Mouse (Mus musculus) cerebellum, adult 18-20 months (tissue): Measurements from ENCODE around the gene Ankrd40.
A peak's percentile ranks its signal among the peaks of the same experiment; 100 is the strongest.

Experiments used
- DNase-seq, 2 experiments: peaks; one replicate each; pipeline ENCODE4 v3.0.0; 2021

Gene Ankrd40

DNA sequence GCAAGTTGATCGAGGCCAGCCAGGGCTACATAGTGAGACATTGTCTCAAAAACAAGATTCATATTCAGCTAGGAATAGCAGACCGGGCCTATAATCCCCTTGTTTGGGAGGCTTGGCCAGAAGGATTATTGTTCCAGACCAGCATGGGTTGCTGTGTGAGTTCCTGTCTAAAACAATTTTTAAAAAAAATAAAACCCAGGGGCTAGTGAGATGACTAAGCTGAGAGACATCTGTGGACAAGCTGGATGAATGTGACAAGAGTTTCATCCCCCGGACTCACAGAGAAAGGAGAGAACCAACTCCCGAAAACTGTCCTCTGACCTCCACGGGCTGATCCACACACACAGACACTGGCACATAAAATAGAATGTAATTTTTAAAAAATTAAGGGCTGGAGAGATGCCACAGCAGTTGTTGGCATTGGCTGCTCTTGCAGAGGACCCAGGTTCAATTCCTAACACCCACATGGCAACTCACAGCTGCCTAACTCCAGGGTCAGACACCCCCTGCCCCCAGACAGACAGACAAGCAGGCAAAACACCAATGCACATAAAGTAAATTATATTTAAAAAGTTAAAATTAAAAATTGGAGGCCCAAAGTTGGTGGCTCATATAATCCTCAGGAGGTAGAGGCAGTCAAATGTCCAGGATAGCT, 4.4 kb upstream of the Ankrd40 start:
- no peak for DNase-seq

DNA sequence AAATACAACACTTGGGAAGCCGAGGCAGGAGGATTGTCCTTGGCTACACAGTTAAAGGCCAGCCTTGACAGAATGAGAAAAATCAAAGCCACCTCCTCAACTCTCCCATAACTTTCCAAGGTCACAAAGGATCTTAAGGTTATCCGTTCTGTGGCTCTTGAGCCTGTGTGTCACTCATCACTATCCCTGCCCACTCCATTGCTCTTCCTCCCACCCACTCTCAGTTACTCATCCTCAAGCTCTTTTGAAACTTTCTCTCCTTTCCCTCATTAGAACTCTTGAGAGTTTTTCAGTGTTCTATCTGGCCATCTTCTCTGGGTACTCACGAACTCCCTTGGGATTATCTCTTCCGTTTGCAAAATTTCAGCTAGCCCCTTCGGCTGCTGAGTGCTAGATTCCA, 3.2 kb upstream of the Ankrd40 start:
- no peak for DNase-seq

DNA sequence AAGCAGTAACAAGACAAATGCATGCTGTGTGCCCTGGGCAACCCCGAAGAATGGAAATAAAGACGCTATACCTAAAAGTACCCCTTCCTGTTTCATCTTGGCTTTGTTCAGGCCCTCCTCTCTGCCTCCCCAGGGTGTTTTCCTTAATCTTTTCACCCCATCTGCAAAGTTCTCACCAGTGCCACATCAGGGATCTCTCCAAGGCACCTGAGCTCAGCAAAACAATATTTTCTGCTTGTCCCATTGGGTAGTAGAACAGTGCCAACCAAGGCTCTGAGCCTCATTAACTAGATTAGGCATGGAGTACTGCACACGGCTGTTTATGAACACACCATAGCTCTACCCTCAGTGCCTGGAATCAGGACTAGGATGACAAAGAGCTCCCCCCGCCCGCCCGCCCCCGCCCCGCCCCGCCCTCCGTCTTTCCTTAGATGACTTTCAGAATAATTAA, 815 bp upstream of the Ankrd40 start:
- DNase-seq = peak; percentile 70 to 75

DNA sequence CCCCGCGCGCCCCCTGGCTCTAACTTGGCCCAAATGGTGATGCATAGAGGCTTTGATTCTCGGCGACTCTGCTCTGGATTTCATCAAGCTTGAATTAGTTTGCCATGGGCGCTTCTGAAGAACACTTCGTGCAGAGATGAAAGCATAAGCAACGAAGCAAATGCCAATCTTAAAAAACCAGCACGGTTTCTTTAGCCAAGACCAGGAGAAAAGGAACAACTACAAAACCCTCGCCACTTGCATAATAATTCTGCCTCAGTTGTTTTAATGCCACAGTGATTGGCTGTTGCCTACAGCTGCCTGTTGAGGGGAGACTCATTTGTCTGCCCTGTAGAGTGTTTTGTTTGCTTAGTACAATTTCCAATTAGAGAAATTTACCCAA, 834 bp downstream of the Ankrd40 start:
- peak in 1 of 2 experiments; percentile 40 for DNase-seq

DNA sequence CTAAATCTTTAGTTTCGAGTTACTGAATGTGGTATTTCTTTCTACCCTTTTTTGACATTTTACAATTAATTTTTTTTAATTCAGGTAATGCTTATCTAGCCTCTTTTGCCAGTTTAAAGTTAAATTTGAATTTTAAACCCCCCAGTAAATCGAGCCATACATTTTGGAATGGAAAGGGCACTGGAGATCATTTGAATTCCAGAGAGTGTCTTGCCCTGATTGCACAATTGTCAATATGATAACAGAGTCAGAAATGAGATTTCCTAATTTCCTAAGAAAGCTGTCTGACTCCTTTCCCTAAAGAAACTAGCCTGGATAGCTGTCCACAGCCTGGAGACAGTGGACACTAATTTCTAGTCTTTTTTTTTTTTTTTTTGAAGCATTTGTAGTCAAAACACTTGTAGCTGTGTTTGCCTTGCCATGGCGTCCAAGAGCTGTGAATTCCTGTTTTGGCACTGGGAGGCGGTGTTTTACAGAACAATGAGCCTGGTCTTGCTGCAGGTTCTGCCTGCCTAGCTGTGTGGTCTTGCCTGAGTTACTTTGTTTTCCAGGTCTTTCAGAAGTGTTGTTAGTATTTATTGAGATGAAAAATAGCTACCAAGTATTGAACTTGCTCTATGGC, 1.6 kb downstream of the Ankrd40 start:
- peak; percentile 72 to 82 for DNase-seq

DNA sequence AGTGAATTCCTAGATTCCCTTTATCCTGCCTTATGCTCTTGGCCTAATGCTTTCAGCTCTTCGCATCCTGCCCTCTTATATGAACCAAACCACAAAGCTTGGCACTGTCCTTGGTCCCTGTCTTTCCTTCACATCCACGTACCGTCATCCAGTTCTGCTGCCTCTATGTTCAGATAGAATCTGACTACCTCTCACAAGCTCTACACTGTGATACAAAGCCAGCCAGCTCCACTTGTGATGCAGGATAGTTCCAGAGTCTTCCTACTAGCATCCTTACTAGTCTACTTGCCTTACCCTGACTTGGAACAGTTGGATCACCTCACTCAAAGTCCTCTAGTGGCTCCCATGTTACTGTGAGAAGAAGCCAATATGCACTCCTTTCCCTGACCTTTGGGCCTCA, 2.4 kb downstream of the Ankrd40 start:
- DNase-seq = no peak

DNA sequence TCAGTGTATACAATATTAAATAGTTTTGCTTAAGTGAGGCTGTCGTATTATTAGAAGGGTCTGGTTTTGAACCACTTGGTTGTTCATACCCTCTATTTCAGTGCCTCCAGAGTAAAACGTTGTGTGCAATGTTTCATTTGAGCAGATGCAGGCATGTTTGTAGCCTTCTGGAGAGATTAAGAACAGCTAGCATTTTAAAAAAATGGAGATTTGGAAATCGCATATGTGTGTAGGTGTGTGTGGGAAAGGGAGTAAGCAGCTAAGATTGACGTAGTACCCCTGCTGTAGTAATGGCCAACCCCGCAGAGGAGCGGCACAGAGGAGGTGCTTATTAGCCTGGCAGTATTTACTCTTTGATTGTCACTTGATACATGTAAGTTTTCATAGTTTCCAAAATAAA, 4.9 kb downstream of the Ankrd40 start:
- no peak for DNase-seq

DNA sequence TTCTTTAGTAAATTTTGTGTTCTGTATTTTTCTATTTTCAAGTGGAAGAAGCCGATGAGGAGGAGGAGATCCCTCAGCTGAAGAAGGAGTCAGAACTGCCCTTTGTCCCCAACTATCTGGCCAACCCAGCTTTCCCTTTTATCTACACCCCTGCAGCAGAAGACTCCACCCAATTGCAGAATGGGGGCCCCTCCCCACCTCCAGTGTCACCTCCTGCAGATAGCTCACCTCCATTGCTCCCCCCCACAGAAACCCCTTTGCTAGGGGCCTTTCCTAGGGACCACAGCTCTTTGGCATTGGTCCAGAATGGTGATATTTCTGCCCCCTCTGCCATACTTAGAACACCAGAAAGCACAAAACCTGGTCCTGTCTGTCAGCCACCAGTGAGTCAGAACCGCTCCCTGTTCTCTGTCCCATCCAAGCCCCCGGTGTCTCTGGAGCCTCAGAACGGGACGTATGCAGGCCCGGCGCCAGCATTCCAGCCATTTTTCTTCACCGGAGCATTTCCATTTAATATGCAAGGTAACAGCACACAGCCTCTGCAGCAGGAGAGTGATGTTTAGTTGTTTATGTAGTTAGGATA, 6.7 kb downstream of the Ankrd40 start:
- DNase-seq = no peak

DNA sequence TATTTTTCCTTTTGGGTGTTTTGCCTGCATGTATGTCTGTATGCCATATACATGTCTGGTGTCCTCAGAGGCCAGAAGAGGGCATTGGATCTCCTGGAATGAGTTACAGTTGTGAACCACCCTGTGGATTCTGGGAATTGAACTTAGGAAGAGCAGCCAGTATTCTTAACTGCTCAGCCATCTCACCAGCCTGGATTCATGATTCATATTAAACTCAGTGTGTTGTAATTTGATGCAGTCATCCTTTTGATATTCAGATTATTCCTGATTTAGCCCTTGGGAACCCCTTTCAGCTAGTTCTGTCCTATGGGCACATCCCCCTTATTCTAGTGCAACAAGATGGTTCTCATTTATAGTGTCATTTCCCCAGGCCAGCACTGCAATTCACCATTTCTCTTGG, 8.8 kb downstream of the Ankrd40 start:
- DNase-seq = no peak

DNA sequence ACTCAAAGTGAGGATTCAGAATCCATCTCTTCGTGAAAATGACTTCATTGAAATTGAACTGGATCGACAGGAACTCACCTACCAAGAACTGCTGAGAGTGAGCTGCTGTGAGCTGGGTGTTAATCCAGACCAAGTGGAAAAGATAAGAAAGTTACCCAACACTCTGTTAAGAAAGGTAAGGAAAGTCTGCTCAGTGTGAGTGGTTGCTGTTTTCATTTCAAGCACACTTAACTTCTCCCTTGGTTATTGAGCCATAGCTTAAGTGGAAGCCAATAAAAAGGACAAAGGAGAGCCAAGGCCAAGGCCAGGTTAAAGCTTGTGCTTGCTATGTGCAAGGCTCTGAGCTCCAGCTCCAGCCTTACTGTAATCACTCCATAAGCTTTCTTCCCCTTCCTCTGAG, 10.5 kb downstream of the Ankrd40 start:
- no peak for DNase-seq

DNA sequence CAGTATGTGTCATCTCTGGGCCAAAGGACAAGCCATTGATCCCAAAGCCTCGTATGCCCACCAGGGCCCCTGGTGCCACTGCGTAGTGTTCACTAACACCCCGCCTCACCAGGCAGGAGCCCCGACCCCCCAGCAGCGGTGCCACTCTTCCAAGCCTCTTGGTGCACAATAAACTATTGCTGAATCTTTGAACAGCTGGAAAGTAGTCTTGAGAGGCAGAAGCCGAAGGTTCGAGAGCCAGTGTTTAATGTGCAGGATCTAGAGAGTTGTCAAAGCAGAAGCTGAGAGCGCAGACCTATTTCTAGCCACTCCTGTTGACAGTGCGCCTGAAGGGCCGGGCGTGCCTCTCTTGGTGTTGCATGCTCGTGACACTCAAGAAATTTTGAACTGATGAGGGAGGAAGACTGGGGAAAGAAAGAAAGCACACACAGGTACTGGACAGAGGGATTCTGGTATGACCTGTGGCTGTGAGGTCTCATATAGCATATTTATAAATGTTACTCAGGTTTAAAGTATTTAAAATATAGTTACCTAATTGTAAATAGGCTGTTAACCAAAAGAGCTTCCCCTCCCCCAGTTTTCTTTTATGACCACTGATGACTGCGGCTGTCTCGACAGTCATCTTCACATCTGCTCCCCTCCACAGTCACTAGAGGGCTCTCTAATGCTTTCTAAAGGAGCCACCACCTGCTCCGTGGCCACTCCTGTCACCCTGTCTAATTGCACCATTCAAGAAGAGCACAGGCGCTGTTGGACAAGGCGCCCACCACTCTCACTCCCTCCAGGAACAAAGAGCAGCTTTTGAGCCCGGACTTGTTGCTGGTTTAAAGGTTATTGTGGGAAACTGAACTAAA, 12.2 kb downstream of the Ankrd40 start:
- peak; percentile 68 to 75 for DNase-seq

DNA sequence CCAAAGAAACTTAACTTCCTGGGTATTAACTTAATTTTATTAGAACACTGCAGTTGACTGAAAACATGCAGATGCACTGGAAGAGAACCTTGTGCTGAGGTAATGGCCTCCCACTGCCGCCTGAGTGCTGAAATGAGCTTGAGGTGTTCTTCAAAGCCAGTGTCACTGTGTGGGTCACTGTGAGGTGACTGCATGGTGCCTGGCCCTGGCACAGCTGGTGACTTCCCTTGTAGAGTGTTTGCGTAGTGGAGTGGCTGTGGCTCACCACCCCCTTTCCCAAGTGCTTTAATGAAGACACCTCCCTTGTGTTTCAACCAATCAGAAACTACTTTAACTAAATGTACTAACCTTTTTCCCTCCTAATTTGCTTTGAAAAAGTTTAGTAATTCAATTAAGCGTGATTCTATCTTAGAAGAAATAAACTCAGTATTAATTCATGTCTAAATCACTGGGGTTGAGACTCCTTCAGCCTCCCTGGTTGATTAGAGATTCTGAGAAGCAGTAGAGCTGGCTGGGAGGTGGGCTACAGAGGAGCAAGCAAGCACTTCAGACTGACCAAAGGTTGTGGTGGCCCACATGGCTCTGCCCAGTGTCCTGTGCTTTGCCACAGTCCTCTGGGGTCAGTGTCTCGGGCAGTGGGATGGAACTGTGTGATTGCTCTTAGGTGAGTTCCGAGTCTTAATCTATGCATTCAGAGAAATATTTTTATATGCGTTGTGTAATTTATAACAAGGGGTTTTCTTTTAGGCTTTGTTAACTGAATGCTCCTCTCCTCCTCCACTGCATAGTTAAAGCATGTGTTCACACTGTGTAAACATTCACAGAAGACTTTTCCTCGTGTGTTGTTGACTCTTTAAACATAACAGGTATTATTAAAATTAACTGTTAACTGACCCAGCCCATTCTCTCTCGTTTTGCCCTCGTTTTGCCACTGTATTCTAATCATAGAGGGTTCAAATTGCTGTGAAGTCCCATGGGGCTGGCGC, 13.4 kb downstream of the Ankrd40 start:
- DNase-seq = no peak

DNA sequence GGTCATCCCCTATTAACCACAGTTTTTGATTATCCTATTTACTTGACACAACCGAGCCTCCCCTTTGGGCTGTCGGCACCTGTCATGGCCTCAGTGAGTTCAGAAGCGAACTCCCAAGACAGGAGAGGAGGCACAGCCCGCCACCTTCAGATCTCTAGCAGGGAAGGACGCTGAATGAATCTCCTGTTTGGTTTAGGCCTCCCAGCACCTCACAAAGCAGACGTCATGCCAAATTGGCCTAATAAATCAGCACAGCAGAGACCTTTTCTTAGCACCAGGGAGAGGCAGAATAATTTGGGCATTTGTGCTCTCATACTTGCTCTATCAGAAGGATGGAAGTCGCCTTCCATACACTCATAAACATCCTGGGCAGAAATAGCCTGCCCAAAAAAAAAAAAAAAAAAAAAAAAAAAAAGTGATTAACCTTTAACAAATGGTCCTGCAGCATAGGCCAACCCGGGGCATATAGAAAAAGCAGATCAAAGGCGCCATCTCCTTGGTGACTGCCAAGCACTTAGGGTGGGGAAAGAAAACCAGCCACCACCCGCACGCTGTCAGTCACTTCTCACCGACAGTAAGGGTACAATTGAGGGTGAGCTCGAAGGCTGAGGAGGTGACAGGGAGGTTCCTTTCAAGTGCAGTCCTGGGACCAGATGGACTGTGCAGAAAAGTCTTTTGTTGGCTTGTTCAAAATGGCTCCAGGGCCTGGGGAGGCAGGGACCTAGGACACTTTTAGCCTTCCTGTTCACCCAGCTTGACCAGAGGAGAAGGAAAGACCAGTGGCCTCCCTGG, 14.5 kb downstream of the Ankrd40 start:
- no peak for DNase-seq

DNA sequence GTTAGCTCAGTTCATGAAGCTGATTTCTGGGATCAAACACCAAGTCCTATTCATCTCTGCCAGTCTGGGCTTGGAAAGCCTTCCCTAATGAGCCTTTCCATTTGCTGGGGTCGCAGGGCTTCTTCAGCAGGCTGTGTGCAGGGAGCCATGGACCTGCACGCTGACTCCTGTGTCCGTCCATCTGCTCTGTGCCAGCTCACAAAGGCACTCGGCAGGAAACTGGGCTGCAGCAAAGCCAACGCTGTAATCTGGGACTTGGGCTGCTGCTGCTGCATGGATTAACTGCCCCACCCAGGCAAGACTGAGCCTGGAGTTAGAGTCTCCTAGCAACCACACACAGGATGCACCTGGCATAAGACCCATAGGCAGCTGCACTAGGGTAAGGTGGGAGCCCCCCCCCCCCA, 16.2 kb downstream of the Ankrd40 start:
- no peak for DNase-seq

DNA sequence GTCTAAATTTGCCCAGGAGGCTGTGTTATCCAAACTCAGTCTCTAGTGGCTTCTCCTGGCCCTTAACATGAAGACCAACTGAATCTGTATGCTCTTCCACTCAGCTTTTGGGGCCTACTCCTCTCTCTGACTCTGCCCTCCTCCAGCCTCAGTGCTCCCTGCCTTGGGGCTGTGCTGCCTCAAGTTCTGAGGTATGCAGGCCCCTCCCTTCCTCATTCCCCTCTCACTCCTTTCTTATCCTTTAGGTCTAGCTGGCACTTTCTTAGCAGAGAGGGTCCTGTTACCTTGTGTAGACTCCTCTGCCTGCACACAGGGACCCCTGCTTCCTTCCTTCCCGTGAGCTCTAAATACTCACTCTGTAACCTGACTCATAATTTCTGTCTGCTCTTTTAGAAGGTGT, 16.7 kb downstream of the Ankrd40 start:
- DNase-seq = no peak

DNA sequence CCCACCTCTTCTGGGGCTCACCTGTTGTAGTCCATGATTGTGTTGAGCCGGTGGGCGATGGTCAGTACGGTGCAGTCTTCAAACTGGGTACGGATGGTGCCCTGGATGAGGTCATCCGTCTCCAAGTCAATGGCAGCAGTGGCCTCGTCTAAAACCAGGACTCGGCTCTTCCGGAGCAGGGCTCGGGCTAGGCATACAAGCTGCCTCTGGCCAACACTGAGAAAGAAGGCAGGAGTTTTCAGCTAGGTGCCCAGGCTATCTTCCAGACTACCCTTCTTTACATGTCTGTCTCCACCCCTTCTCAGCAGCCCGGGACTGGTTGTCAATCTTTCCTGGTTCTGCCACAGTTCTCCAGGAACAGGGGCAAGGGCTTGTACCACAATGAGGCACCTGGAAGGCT, 18.1 kb downstream of the Ankrd40 start:
- DNase-seq = no peak

DNA sequence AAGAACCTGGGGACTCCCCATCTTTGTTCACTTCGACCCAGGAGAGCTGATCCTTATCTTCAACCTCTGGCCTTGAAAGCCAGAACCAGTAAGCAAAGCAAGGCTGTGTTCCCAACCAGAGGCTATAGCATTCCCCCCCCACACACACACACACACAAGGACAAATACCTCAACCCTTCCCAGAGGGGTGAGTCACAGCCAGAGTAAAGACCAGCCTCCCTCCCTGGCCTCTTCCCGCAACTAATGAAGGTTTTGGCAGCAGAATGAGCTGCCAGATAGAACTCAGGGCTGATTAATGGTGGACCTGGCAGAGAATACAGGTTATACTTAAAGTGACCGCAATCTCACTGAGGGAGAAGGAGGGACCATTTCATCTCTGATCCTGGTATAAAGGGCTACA, 18.8 kb downstream of the Ankrd40 start:
- no peak for DNase-seq

DNA sequence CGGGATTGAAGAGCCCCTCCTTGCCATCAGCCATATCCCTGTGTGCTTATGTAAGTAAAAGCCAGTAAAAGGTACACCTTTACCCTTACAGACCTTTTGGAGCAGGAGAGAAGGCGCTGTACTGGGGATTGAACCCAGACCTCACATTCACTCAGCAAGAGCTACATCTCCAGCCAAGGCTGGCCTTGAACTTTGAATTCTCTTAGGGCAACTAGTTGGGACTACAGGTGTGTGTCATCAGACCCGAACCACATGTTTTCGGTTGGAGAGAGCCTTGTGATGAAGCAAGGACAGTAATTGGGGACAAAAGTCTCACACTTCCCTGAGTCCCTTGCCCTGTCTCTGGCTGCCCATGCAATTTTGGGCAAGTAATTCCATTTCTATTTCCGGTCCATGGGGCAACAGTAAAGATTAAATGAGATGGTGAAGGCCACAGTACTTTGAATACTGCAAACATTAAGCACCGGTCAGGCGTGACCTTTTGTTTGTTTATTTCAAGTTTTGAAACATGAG, 19.3 kb downstream of the Ankrd40 start:
- DNase-seq = no peak

DNA sequence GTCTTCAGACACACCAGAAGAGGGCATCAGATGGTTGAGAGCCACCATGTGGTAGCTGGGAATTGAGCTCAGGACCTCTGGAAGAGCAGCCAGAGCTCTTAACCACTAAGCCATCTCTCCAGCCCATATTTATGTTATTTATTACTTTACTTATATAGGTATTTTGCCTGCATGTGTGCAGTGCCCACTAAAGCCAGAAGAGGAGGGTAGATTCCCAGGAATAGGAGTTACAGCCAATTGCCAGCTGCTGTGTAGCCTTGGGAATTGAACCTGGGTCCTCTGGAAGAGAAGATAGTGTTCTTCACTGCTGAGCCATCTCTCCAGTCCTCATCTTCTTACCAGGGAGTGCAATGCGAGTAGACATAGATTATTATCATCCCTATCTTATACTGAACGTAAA, 22.0 kb downstream of the Ankrd40 start:
- DNase-seq = no peak

DNA sequence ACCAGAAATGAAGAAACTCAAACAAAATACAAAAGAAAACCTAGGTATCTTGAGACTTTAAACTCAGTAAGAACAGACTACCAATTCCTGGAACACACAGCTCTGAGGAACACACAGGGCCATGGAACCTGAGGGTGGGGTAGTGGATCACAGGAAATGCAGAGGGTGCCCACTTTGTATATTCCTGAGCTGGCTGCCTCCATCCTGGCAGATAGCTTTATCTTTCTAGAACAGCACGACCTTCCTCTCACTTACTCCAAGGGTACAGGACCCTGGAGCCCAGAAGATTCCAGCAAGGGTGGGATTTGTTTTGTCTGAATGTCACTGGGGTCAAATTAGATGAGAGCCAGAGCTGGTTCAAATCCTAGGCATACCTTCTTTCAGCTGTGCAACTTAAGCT, 22.5 kb downstream of the Ankrd40 start:
- no peak for DNase-seq

DNA sequence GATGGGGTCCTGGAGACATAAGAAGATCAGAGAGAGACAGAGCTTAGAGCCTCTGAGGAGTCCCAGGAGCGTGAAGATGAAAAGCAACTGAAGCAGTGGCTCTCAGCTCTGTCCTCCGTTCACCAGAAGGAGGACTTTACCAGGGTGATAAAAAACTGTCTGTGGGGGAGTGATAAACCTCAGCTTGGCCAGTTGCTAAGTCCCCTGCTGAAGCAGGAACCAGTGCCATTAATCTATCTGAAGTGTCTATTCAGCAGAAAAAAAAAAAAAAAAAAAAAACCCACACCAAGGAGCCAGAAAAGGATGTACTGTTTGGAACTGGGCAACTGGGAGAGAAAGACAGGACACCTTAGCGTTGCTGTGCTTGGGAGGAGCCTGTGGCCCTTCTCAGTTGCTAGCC, 23.3 kb downstream of the Ankrd40 start:
- no peak for DNase-seq
